Mouse (Mus musculus): ENCODE data around the gene Elmod2.

DNA sequence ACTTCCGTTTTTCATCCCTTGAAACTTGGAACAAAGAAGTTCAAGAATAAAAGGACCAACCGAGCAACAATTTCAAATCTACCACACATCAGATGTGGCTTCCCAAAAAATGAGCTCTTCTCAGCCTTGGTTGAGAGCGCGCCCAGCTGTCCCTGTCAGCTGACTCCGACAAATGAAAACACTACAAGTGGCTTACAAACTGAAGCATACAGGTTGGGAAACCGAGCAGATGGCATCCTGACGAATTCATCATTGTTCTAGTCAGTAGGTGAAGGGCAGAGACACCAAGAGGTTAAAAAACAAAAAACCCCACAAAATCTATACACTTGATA lies 753 bp downstream of the Elmod2 start:
- TF ChIP-seq POLR2AphosphoS2 (IDR thresholded peaks at IDR 0.05; ENCODE audit: low read depth, low read length) (no peak), SMC3 (IDR thresholded peaks at IDR 0.05; ENCODE audit: low read depth, low read length) (no peak), CTCF (conservative IDR thresholded peaks at IDR 0.05 in 1 of 2, IDR thresholded peaks at IDR 0.05 in 1 of 2; ENCODE audit: low read depth in 2 of 2, low read length in 2 of 2) (no peak)
